Mouse (Mus musculus) embryo, embryonic 10.5 days (tissue): ENCODE results near the gene Gm17387.

ENCODE experiments used
- DNase-seq: peaks from one replicate; pipeline ENCODE4 v3.0.0-alpha.2; 2015; ENCODE audit warnings: low spot score

The Gm17387 gene

DNA sequence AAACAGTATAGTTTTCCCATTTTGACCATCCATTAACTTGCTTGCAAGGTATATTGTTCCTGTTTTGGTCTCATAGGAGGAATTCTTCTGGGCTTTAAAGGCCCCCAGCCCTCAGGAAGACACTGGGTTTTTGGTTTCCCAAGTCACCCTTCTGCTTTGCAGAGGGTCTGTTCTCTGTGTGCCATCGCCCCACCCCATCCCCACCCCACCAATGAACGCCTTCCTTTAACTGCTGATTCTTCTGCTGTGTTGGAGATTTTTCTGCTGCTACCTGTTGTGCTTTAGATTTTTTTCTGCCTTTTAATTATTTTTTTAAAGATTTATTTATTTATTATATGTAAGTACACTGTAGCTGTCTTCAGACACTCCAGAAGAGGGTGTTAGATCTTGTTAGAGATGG lies at the start of gene Gm17387:
TSS of gene Gm17387 (plus strand) at position 301 of the 400 bp plus-strand sequence.
- no peak for DNase-seq

DNA sequence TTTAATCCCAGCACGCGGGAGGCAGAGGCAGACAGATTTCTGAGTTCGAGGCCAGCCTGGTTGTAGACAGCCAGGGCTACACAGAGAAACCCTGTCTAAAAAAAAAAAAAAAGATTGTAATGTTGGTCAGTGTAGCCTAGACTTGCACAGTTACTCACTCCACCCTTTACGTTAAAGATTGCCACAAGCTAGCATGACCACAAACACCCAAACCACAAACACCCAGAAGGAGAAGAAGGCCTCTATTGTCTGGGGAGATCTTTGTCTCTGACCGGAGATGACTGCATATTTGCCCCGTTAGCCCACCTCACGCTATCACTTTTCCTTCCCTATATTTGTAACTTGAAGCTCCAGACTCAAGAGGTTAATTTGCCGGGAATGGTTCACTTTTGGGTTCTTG lies 47.2 kb upstream of the Gm17387 start:
- DNase-seq, result no peak

DNA sequence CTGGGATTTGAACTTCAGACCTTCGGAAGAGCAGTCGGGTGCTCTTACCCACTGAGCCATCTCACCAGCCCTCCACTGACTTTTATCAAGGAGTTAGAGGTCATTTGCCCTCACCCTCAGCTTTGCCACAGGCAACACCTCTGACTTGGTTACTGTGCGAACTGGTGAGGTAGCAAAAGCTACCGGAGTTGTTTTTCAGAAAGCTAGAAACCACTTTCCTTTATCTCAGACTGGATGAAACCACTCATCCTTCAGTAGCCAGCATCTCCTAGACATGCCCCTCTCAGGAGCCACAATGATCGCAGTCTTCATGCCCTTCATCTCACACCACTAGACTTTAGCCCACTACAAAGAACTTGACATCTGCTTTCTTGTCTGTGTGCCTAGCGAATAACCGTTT lies 46.0 kb upstream of the Gm17387 start:
- no peak for DNase-seq

DNA sequence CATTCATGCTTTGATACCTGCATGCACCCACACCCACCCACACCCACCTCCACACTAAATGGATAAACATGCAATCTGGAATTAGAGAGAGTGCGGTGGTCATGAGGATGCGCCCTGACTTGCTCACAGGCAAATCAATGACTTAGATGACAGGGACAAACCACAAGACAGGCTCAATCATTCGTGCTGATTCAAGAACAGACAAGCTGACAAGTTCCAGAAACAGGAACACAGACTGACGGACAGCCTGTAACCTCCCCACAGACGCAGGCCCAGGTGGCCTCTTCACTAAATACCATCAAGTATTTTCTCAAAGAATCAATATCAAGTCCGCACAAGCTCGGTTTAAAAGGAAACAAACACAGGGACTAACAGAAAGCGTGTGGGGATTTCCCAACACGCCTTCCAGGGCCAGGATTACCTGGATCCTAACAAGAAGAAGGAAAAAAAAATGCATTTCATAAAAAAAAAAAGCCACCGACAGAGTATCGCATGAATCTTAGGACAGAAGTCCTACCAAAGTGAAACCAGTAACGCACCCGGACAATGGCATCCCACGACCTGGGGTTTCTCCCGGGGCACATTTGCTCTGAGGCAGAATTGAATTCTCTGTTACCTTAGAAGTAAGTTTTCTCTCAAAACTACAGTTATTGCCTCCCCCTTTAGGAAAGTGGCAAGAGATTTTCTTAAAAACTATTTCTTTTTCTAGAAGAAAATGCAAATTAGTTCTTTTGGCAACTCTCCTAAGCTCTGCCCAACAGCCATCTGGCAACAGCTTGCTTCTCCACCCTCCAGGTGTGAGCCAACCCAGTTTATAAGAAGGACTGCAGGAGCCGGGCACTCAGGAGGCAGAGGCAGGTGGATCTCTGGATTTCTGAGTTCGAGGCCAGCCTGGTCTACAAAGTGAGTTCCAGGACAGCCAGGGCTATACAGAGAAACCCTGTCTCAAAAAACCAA lies 41.5 kb upstream of the Gm17387 start:
- no peak for DNase-seq

DNA sequence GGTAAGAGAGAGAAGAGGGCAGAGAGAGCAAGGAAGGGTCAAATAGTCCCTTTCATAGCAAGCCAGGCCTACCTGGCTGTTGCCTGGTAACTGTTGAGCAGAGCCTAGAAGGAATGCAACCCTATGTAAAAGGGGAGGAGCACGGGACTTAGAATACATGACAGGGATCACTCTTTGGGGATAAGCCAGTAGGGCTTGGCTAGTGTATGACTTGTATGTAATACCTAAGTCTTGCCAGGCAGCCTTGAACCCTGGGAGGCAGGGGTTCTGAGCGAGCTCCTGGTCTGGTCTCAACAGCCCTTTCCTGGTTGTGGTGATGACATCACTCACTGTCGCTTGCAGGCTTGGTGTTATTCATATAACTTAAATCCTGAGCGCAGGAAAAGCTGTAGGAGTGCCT lies 39.9 kb upstream of the Gm17387 start:
- no peak for DNase-seq

DNA sequence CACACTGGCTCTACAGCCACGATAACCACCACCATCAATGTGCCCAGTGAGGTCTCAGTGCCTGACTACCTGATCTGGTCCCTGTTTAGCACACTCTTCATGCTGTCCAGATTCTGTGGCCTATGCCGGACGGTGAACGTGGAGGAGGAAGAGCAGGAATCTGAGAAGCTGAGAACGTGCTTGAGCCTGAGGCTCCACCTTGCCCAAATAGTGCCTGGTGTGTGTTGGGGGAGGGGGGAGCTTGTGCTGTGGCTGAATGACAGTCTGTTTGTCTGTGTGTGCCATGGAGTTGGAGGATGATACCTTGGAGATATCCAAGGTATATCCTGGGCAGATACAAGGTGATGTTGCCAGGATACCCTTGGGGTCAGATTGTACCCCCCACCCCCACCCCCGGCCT lies 38.7 kb upstream of the Gm17387 start:
- DNase-seq, result no peak

DNA sequence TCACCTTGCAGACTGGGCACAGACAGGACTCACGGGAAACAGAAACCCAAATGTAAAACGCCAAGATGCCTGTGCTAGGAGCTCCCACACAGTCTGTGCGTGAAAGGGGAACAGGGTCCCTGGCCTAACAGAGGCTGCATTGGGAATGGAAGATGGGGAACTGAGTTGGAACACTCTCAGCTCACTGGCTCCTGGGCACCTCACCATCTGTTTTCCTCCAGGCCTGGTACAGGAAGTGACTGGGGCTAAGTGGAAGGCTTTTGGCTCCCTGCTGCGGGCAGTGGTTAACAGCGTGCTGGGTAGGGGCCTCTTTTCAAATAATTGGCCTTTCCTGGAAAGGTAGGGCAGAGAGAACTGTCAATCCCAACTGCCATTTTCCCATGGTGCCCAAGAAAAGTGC lies 38.3 kb upstream of the Gm17387 start:
- DNase-seq, result no peak

DNA sequence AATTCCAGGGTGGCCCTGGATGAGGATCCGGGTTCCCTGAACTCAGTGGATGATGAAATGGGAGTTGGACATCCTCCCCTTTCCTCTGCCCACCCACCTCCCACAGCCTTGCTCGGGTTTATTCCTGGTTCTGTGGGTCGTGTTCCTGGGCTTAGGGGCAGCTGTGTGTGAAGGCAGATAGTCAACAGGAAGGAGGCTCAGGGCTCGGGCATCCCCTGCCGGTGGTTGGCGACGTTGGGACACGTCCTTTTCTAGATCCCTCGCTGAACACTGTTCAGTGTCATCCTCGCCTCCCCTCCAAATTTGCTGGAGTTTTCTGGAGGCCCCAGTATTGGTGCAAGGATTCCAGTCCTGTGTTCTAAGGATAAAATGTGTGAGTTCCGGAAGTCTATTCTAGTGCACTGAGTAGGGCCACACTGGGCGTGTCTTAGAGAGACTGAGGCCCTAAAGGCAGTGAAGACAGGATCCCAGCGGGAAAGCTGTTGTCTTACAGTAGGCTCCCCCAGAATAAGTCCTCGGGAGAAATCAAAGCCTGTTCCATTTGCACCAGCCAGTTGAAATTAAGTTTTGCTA lies 37.7 kb upstream of the Gm17387 start:
- DNase-seq, result no peak

DNA sequence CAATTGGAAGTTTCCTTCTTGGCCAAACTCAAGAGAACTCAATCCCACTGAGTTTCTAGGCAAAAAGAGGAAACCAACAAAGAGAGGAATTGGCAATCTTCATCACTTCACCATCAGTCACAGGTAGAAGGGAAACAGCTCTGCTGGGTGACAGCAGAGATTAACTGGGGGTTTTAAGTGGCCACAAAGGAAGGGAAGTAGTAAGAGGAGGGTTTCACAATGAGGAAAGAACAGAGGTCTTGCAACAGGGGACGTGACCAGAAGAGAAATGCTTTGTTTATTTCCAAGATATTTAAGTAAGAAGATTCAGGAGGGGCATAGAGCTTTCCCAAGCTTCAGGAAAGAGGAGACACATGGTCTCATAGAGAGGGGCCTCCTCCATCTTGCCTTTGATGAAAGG lies 31.1 kb upstream of the Gm17387 start:
- no peak for DNase-seq

DNA sequence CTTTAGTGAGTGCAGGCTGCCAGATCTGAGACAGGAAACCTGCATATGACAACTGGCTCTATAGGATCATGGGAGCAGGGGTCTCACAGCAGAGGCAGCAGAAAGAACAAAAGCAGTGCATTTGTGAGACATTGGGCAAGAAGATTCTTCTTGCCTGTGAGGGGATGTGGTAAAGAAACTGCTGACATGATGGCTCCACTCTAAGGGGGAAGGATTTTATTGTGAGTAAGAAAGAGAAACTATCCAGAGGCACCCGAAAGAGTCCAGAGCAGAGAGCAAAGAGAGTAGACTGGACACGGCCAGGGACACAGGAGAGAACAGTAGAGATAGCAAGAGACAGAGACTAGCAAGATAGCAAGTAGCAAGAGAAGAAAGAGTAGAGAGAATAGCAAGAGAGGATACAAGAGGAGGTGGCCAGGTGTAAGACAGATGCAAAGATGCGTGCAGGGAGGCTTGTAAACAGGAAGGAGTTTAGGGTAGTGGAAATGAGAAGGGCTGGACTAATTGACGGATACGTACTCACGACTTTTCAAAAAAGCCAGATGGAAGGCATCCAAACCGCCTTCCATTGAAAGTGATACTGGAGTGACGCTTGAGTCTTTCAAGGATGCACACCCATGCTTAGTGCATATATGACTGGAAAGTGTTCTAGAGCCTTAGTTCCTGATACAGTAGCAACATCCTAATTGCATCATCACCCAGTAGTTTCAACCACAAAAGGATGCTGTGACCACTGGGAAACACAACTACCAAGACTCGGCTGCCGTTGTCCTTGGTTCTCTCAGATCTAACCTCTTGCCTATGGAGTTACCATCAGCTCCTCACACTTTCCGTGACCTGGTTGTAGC lies 29.9 kb upstream of the Gm17387 start:
- DNase-seq, result no peak

DNA sequence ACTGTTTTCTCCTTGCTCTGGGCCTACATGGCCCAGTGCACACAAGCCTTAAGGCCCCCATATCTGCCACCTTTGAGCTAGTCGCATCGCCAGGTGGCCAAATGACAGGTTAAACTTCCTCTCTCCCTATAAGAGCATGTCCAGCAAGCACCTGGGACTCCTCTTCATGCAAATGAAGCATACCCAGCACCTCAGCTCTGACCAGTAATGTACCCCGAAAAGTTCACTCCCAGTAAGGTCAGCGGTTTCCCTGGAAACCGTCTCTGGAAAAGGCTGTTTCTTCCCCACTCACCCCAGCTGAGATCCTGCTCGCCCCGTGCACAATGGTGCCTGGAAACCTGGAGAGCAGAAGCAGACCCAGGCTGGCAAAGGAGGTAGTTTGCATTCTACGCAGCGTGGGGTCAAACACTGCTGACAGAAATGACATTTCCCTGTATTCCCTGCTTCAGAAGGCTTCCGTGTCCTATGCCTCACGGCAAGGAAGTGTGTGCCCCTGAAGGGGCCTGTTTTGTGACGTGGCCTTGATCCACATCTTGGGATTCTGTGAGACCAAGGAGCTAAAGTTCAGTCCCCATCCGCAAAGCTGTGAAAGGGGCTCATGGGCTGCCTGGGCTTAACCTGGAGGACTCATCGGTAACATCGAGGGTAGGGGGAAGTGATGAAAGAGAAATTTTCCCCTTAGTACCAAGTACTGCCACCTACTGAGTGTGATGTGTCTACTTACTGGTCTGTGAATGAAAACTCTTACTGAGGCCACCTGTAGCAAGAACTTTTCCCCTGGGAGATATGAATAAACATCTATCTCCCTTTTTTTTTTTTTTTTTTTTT lies 27.8 kb upstream of the Gm17387 start:
- no peak for DNase-seq

DNA sequence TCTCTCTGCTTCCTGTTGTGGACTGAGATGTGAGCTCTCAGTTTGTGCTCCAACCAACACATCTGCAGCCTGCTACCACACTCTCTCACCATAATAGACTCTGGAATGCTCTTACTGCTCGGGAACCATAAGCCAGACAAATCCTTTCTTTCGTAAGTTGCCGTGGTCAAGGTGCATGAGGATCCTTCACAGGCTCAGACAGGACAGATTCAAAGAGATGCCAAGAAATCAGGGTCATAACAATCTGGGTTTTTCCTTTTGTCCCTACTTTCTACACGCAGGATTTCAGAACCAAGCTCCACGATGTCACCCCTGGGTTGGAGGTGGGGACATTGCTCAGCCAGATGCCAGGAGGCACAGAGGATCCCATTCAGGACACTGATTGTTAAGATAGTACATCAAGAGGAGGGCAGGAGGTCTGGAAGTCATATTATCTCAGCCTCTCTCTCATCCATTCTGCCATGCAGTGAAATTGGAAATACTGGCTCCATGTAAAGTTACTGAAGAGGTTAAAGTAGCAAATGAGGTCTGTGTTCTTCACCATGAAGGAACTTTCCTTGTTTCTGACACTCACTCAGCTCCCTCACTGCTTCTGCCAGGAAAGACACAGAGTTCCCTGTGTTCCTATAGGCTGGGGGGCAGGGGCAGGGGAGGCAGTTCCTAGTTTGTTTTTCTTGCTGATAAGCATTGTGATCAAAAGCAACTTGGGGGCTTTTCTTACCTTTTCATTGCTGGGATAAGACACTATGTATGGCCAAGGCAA lies 25.5 kb upstream of the Gm17387 start:
- DNase-seq, result no peak

DNA sequence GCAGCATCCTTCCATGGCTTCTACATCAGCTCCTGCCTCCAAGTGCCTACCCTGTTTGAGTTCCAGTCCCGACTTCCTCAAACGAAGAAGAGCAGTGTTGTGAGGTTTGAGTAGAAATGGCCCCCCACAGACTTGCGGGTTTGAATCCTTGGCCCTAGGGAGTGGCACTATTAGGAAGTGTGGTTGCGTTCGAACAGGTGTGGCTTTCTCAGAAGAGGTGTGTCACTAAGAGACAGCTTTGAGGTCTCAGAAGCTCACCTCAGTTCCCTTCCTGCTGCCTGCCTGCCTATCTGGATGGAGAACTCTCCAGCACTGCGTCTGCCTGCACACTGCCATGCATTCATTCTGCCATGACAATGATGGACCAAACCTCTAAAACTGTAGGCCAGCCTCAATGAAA lies 22.5 kb upstream of the Gm17387 start:
- DNase-seq, result no peak

DNA sequence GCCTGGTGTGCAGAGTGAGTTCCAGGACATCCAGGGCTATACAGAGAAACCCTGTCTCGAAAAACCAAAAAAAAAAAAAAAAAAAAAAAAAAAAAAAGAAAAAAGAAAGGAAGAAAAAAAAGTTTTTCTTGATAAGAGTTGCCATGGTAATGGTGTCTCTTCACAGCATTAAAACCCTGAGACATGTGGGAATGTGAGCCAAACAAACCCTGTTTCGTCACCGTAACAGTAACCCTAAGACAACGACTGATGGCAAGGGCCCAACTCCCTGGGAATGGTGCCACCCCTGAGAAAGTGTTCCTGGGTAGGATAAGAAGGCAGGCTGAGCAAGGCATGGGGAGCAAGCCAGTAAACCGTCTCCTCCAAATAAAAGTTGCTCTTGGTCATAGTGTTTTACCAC lies 22.0 kb upstream of the Gm17387 start:
- DNase-seq, result no peak

DNA sequence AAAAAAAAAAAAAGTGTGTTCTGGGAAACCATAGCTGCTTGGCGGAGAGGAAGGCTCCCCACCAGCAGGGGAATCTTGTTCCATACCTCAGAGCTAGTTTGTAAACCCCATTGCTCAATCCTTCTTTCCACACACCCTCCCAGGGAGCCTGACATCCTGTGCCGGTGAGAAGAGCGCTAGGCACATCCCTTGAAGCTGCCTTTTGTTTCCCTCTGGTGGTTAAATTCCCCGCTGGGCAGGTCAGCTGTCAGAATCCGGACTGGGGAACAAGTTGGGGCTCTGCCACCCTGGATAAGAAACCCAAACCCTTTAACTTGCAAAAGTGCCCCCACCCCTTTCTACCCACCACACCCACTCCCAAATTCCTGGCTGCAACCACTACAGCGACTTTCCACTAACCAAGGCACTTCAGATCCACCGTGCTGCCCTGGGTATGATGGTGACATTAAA lies 20.6 kb upstream of the Gm17387 start:
- DNase-seq, result peak; percentile 52

DNA sequence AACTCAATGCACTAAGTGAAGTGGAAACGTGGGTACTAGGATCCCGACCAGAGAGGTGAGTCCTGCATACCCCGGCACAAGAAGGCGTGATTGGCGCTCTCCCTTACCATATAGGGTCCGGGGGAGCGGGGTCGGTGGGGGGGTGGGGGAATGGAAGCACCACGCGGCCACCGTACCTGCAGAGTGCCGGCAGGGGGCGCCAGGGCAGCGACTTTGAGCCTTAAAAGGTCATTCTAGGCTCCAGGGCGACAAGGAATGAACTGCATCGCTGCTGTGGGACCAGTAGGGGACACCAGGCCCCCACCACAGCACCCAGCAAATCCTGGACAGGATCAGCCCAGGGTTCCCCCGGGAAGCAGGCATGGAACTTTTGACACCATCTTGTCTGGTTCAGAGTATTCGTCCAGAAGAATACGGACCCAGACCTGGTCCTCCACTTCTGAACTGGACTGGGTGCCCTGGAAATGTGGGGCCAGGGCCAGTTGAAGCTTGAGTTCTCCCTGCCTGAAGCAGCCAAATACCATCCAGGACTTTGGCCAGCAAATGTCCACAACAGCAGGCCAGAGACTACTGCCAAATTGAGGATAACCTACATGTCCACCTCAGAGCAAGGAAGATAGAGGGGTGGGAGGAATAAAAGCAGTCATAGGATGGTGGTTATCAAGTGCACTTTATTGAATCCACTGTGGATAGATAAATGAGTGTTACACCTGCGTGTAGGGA lies 19.8 kb upstream of the Gm17387 start:
- DNase-seq, result peak; percentile 92

DNA sequence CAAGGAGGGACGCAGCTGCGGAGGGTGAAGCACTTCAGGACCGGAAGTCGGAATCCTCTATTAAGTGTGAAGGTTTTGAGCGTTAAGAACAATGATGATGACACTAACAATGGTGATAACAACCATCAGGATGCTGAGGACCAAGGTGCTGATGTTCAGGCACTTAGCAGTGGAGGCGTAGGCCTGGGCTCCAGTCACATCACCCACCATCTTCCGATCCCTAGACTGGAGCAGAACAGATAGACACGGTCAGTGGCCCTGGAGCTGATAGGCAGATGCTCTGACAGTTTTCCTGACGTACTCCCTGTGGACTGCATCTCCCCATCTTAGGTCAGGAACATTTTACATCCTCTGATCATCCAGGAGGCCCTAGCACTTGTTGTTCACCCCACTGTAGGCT lies 19.3 kb upstream of the Gm17387 start:
- no peak for DNase-seq

DNA sequence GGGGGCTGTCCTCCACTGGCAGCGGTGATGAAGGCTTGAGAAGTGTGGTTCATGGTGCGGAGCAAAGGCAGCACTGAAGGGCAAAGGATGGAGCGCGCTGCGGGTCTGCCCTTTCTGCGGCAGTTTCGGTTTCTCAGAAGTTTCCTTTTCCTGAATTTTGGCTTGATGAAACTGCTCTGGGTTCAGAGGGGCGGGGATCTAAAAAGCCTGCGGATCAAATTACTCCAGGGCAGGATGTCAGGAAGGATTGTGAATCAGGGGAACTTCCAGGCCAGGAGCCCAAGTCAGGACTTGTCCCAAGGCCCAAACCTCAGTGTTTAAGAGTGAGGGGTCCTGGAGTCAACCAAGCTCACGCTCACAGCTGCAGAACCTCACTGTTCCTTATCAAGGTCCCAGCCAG lies 18.3 kb upstream of the Gm17387 start, which contains the start of gene Ifitm3:
TSS of gene Ifitm3 (minus strand) at position 178 of the 400 bp plus-strand sequence.
- peak; percentile 78 for DNase-seq

DNA sequence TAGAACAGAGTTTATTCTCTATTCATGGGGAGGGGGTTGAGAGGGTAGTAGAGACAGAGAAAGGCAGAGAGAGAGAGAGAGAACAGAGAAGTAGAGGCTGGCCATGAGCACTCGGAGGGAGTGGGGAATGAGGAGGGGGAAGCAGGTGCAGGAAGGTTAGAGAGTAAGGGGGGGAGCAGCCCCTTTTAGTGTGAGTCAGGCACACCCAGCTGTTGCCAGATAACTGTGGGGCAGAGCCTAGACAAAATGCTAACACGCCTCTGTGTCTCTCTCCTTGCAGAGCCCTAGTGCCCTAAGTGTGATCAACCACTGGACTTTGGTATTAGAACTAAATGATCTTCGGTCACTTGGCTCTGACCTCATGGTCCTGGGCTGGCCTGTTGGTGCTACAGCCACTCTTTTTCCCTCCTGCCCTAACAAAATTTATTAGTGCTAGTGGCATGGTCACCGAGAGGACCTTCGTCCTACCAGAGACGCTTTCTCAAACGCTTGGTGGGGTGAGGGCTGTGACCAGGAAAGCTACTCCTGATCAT lies 17.6 kb upstream of the Gm17387 start:
- no peak for DNase-seq
